Mouse (Mus musculus) adrenal gland, adult 2 months (tissue): Measurements from ENCODE around the gene Rreb1. TPM values are rescaled to one million over a fixed set of nuclear protein-coding genes. Genes with fewer than 3 reads are reported as not detected.

Source experiments
- DNase-seq: peaks from one replicate; pipeline ENCODE4 v3.0.0; 2021
- polyA plus RNA-seq: library from polyadenylated mRNA; depleted of rRNA; stranded (reverse); fragments of >200 nt; gene quantifications from 2 replicates; pipeline ENCODE4 v1.2.3, GENCODE M21; 2012; rRNA removed
- total RNA-seq, 2 experiments: library from RNA; stranded (reverse); gene quantifications; 2 replicates each; pipeline ENCODE4 v1.2.3; 2021

Rreb1 gene
- total and polyA plus RNA-seq, 3 experiments, result 40.9 to 57.6 (median 51.5) TPM

DNA sequence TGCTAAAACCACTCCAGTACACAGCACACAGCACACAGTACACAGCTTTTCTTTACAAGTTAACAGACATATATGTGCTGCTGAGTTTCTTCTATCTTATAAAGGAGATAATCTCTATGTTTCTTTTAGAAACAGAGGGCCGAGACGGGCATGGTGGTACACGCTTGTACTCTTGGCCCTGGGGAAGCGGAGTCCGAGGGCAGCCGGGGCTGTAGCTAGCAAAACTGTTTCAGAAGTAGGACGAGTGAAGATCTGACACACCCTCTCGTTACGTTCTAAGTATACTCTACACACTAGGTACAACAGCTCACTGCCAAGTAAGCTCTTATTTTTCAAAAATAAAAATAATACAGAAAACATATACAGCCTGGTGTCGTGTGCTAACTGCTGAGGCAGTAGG lies 202.1 kb downstream of the Rreb1 start:
- DNase-seq, result no peak

DNA sequence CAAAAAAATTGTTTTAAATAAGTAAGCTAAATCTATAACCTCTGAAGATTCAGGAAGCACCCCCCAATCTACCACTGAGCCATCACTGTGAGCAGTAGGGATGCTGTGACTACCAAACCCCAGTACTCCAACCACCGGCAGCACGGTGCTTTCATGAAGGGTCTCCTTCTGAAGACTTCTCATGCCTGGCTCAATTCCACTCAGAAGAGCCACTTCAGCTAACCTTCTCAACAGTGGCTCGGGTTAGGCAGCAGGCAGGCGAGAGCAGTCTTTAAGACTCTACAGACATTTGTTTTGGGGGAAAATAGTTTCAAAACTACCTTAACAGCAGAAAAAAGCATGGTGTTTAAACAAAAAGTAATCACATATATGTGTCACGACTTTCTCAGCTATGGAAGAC lies 202.9 kb downstream of the Rreb1 start:
- no peak for DNase-seq

DNA sequence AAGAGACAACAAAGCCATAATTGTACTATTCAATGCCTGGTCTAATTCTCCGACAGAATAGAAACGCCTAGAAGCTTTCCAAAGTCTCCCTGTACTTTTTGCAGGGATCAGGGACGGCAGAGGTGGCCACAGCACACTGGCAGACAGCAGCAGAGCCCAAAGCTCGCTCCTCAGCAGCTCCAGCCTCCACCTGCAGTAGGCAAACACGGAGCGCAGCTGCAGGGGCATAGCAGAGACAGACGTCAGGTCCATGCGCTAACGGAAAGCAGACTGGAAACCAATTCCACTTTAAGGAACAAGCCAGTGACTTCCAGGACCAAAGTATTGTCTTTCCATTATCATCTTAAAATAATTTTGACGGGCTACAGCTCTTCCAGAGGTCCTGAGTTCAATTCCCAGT lies 208.0 kb downstream of the Rreb1 start:
- DNase-seq, result no peak

DNA sequence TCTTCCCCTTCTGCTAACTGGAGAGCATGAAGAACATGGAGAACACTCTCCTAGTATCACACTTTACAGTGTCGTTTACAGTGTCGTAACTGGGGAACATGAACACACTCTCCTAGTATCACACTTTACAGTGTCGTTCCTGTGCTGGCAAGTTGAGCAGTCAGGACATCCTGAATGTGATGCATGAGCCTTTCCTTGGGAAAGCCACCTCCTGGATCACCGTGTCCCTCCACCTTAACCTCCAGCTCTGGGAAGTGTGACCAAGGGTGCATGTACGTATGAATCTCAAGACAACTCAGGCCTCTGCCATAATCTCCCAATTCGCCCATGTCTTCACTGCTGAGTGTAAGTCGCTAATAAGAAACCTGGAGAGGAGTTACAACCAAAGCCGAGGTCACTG lies 211.5 kb downstream of the Rreb1 start:
- DNase-seq, result no peak

DNA sequence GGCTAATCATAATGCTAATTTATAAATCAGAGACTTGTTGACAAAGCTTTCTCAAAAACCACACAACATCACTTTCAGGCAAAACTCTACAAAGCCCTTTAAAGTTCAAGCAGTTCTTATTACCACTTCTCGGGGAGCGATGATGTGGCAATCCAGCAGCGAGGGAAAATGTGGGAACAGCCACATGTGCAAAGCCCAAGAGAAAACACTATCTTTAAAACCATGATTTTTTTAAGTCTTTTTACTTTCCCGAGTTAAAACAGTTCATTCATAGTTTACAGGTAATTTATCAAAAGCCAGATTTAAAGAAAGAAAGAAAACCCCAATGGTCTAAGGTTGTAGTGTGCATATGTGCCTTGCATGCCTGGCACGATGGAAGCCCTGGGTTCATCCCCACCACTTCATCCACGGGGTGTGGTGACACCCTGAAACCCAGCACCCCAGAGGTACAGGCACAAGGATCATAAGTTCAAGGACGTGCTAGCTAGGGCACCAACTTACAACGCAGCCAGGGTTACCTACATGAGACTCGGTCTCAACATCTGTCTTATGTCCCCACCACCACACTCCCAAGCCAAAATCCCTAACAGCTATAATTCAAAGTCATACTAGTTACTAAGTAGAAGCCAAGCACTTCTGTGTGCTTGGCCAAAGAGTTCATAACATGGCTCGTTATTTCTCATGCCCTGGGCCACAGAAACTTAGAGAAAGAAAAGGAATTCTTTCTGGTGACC lies 214.6 kb downstream of the Rreb1 start:
- DNase-seq, result peak; percentile 20

DNA sequence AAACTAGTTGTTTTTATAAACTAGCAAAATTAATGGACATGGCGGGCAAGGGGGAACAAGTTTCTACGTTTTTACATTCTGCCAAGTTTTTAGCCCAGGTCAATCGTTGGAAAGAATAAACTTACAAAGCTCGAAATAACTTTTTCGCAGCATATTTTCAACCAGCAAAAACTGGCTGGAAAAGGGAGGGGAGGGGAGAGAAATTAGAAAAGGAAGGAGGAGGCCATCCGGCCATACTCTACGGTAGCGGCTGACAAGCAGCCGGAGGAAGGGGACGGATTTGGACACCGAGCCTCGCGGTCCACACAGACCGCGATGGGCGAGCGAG lies 215.1 kb downstream of the Rreb1 start:
- DNase-seq, result peak; percentile 58

DNA sequence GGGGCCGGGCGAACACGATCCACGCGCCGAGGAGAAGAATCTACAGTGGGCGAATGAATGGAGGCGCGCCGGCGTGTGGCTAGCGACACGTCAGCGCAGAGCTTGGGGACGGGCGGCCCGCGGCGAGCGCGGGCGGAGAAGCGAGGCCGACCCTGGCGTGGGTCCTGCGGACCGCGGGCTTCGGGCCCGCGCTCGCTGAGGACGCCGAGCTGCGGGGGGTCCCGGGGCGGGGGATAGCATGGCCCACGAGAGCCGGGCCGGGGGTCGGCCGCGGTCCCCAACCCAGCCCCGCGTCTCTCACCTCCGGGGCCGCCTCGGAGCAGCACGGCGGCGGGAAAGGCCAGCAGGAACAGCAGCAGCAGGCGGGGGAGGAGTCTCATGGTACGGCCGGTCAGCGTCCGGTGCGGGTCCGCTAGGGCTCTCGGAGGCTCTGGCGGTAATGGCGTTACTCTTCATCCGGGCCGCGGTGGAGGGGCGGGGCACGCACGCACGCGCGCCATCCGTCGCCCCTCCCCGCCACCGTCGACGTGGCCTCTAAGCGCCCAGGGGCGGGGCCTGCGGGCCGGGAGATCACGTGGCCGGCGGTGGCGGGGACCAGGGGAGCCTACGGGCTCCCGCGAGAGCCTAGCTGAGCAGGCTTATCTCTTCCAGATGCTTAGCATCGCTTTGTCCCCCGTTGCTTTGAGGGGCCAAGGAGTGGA lies 215.7 kb downstream of the Rreb1 start, which contains the start of gene Ssr1:
Gene Ssr1 (minus strand): TSS at position 514 of the 701 bp plus-strand sequence.
- DNase-seq, result peak; percentile 97

DNA sequence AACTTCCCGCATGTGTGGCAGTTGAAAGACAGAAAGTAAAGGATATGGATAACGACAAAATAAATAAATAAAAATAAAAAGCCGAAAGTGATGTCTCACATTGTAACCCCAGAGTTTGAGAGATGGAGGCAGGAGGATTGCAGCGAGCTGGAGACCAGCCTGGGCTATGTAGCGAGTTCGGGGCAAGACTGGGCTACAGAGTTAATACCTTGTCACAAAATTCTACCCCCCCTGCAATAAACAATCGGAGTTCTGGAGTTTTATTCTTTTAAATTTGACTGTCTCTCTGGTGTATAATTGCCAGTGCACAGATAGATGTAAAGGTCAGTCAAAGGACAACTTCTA lies 216.2 kb downstream of the Rreb1 start:
- DNase-seq, result no peak

DNA sequence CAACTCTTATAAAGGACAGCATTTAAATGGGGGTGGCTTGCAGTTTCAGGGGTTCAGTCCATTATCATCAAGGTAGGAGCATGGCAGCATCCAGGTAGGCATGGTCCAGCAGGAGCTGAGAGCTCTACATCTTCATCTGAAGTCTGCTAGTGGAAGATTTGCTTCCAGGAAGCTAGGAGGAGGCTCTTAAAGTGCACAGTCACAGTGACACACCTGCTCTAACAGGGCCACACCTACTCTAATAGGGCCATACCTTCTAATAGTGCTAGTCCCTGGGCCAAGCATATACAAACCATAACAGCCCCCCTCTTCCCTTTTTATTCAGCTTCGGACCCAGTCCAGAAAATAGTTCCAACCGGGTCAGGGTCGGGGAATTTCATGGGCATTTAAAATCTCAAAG lies 221.5 kb downstream of the Rreb1 start:
- peak; percentile 31 for DNase-seq

Other genes with a start within 250 kb of the Rreb1 start
- gene Ssr1, start 215.8 kb downstream of the Rreb1 start, total RNA-seq, result 100 to 1,000 TPM; 138 to 209 TPM
- 3.9 and 5.6 TPM in 2 replicates for gene Ssr1, start 215.8 kb downstream of the Rreb1 start, polyA plus RNA-seq